In genomic region chr8:111732004-111732403, GRCm38 (mm10) we compare ENCODE assay signal across 8 mouse cellular contexts. TPM values are rescaled to one million over a fixed set of nuclear protein-coding genes. Genes with fewer than 3 reads are reported as not detected.
DNase-seq lines count a peak whose midpoint lies in the region; ATAC-seq and TF ChIP-seq lines count a peak whose summit lies in the region.

No protein-coding gene starts in this region.

- peak overlapping the region; percentile 74 for H3K9ac ChIP-seq in embryonic facial prominence, embryonic 15.5 days
- H3K9ac ChIP-seq in limb, embryonic 12.5 days (replicated peaks): peak overlapping the region; percentile 85
- H3K9ac ChIP-seq in midbrain, embryonic 15.5 days: peak overlapping the region; percentile 84

- H3K27me3 ChIP-seq in embryonic facial prominence, embryonic 15.5 days: no peaks in the 10 kb centered on the region
- H3K27me3 ChIP-seq in limb, embryonic 12.5 days: no peaks in the 10 kb centered on the region
- no peaks in the 10 kb centered on the region for H3K27me3 ChIP-seq in midbrain, embryonic 15.5 days (replicated peaks)

- peak; percentile 92 for DNase-seq in A20 (ENCODE audit: low read depth, low spot score)
- peak; percentile 97 for DNase-seq in heart, adult 8-10 months (ENCODE audit: low spot score)
- peak; percentile 98 for DNase-seq in kidney, adult 8-10 months
- peak; percentile 74 to 81 for DNase-seq in spleen, adult 18-20 months

- no peak for TF ChIP-seq POLR2A in bone marrow macrophage, adult 2 months (IDR thresholded peaks at IDR 0.05; ENCODE audit: borderline replicate concordance, low read depth, low read length)

- peaks cover 7% of the 10 kb centered on the region for H3K4me1 ChIP-seq in bone marrow macrophage, adult 2 months (ENCODE audit: control insufficient read depth, insufficient read depth, low read length)
- H3K4me1 ChIP-seq in embryonic facial prominence, embryonic 15.5 days: peaks cover 85% of the 10 kb centered on the region
- H3K4me1 ChIP-seq in limb, embryonic 12.5 days (replicated peaks): peaks cover 72% of the 10 kb centered on the region
- H3K4me1 ChIP-seq in midbrain, embryonic 15.5 days: peaks cover 88% of the 10 kb centered on the region

- no peaks in the 10 kb centered on the region for H3K9me3 ChIP-seq in embryonic facial prominence, embryonic 15.5 days (replicated peaks)
- no peaks in the 10 kb centered on the region for H3K9me3 ChIP-seq in limb, embryonic 12.5 days
- no peaks in the 10 kb centered on the region for H3K9me3 ChIP-seq in midbrain, embryonic 15.5 days

- no peak for TF ChIP-seq CTCF in bone marrow macrophage, adult 2 months (IDR thresholded peaks at IDR 0.05; ENCODE audit: low read depth, low read length)

- H3K36me3 ChIP-seq in embryonic facial prominence, embryonic 15.5 days: no peaks in the 10 kb centered on the region
- H3K36me3 ChIP-seq in limb, embryonic 12.5 days: peaks cover 9% of the 10 kb centered on the region; the same call in 1 of the 2 replicates
- no peaks in the 10 kb centered on the region for H3K36me3 ChIP-seq in midbrain, embryonic 15.5 days (replicated peaks)

- H3K27ac ChIP-seq in bone marrow macrophage, adult 2 months (ENCODE audit: insufficient read depth, low read depth, low read length): no peak overlapping the region
- peak overlapping the region; percentile 88 for H3K27ac ChIP-seq in embryonic facial prominence, embryonic 15.5 days (replicated peaks)
- peak overlapping the region; percentile 86 for H3K27ac ChIP-seq in limb, embryonic 12.5 days
- H3K27ac ChIP-seq in midbrain, embryonic 15.5 days: peak overlapping the region; percentile 81

- peak overlapping the region; percentile 69 for H3K4me2 ChIP-seq in embryonic facial prominence, embryonic 15.5 days (replicated peaks)
- H3K4me2 ChIP-seq in limb, embryonic 12.5 days: peak overlapping the region; percentile 83
- peak overlapping the region; percentile 72 for H3K4me2 ChIP-seq in midbrain, embryonic 15.5 days

- WGBS in embryonic facial prominence, embryonic 15.5 days: 0% methylated on average over 28 of the region's 41 CpGs
- WGBS in limb, embryonic 12.5 days: 2% methylated on average over 28 of the region's 41 CpGs
- WGBS in midbrain, embryonic 15.5 days: 0% methylated on average over 20 of the region's 41 CpGs

- peak overlapping the region; percentile 62 for H3K4me3 ChIP-seq in bone marrow macrophage, adult 2 months (ENCODE audit: insufficient read depth, low read length)
- H3K4me3 ChIP-seq in embryonic facial prominence, embryonic 15.5 days (replicated peaks): peak overlapping the region; percentile 81
- peak overlapping the region; percentile 80 for H3K4me3 ChIP-seq in limb, embryonic 12.5 days (replicated peaks)
- H3K4me3 ChIP-seq in midbrain, embryonic 15.5 days: peak overlapping the region; percentile 77

- peak; percentile 92 for ATAC-seq in embryonic facial prominence, embryonic 15.5 days (ENCODE audit: insufficient number of reproducible peaks, low FRiP score, low TSS enrichment, low read depth)
- peak; percentile 87 for ATAC-seq in limb, embryonic 12.5 days (ENCODE audit: insufficient number of reproducible peaks, insufficient read depth, low FRiP score, low TSS enrichment, low read depth)
- ATAC-seq in midbrain, embryonic 15.5 days (replicated peaks): peak; percentile 95

RNA-seq across cellular contexts. Expression of gene Bcar1, which starts 11.6 kb away (rescaled TPM):
- 0.40 and 0.56 TPM in 2 replicates for polyA plus RNA-seq in bone marrow macrophage, adult 2 months (2012; ENCODE audit: insufficient read depth, insufficient read length, missing spikeins)
- 31.9 and 40.2 TPM in 2 replicates for polyA plus RNA-seq in embryonic facial prominence, embryonic 15.5 days (2015; fragmentation: Nextera tagmentation; extraction: Ambion mirVana)
- total RNA-seq in heart, adult 8-10 months (2022): 10 to 100 TPM; 18.5 to 21.8 (median 19.5) TPM
- polyA plus RNA-seq in limb, embryonic 12.5 days (2016; fragmentation: Nextera tagmentation; extraction: Ambion mirVana): 39.5 and 39.7 TPM in 2 replicates
- polyA plus RNA-seq in midbrain, embryonic 15.5 days (2015; fragmentation: Nextera tagmentation; extraction: Ambion mirVana): 51.9 and 55.8 TPM in 2 replicates

RNA-seq across cellular contexts. Expression of gene Ctrb1, which starts 41.2 kb away (rescaled TPM):
- not detected in 2 replicates for polyA plus RNA-seq in bone marrow macrophage, adult 2 months (2012; ENCODE audit: insufficient read depth, insufficient read length, missing spikeins)
- polyA plus RNA-seq in embryonic facial prominence, embryonic 15.5 days (2015; fragmentation: Nextera tagmentation; extraction: Ambion mirVana): 0.32 TPM in 1 of 2 replicates, not detected in the other
- not detected for total RNA-seq in heart, adult 8-10 months (2022)
- not detected in 2 replicates for polyA plus RNA-seq in limb, embryonic 12.5 days (2016; fragmentation: Nextera tagmentation; extraction: Ambion mirVana)
- polyA plus RNA-seq in midbrain, embryonic 15.5 days (2015; fragmentation: Nextera tagmentation; extraction: Ambion mirVana): 2.5 TPM in 1 of 2 replicates, not detected in the other

Comparison
In these comparisons a context has a peak if more than half of its experiments do, and no peak if none do; other contexts are left out.
1. RNA of gene Bcar1, which starts 11.6 kb away (polyA plus RNA-seq): 51.9 to 55.8 TPM in midbrain, embryonic 15.5 days, 31.9 to 40.2 TPM in embryonic facial prominence, embryonic 15.5 days and 39.5 to 39.7 TPM in limb, embryonic 12.5 days; 0.40 to 0.56 TPM in bone marrow macrophage, adult 2 months; every median in the first group is over 10 times any median in the second.
2. Peak in every context shown above with its lines, with median percentiles within 50 percentile points of each other: DNase-seq, H3K4me3 ChIP-seq, ATAC-seq, H3K4me2 ChIP-seq and H3K9ac ChIP-seq.